Mouse (Mus musculus): Measurements from ENCODE around the gene Tnr. TPM values are rescaled to one million over a fixed set of nuclear protein-coding genes. Genes with fewer than 3 reads are reported as not detected.
A peak's percentile ranks its signal among the peaks of the same experiment; 100 is the strongest.

Gene Tnr
- polyA plus RNA-seq, 1 experiment from 2014 or later = 0.63 TPM

- no peak overlapping the region for H3K4me3 ChIP-seq (ENCODE audit: low read depth, low read length)
- H3K4me2 ChIP-seq (ENCODE audit: low read depth, low read length) = no peak overlapping the region
- no peaks in the 10 kb centered on the region for H3K36me3 ChIP-seq (replicated peaks; ENCODE audit: control insufficient read depth, insufficient read depth, low read depth, low read length)
- H3K9me3 ChIP-seq (replicated peaks; ENCODE audit: control insufficient read depth, low read length) = no peaks in the 10 kb centered on the region
- WGBS = 23% methylated on average over 8 of the region's 8 CpGs
- H3K27me3 ChIP-seq (ENCODE audit: control insufficient read depth, insufficient read depth, low read length) = no peaks in the 10 kb centered on the region
- ATAC-seq (replicated peaks; ENCODE audit: insufficient number of reproducible peaks, low FRiP score, low TSS enrichment, low read depth) (no peak), DNase-seq (ENCODE audit: low spot score) (peak; percentile 69)
- no peaks in the 10 kb centered on the region for H3K4me1 ChIP-seq (ENCODE audit: control insufficient read depth, insufficient read depth, low read length)
- no peak overlapping the region for H3K27ac ChIP-seq (replicated peaks; ENCODE audit: low read depth, low read length)
- no peak overlapping the region for H3K9ac ChIP-seq (replicated peaks; ENCODE audit: low read length)
Measured at GRCm38 (mm10) chr1:159816614-159817371, 293.2 kb downstream of the Tnr start.

DNA sequence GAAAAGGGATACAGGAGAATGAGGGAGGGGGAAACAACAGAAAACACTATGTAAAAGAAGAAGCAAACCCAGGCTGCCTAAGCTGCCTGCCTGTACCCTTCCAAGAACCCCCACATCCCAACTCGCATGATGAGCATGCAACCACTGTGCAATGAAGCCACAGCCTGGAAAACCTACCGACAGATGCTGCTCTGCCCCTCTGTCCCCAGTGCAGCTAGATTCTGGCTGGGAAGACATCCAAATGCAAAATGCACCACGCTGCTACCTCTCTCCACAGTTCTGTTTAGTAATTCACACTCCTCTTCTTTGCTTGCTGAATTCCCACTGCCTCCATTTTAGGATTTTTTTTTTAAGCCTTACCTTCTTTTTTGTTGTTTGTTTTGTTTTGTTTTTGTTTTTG is 295.9 kb downstream of the Tnr start:
- Histone ChIP-seq H3K4me3 (ENCODE audit: low read depth, low read length) (no peak overlapping the region), H3K27ac (replicated peaks; ENCODE audit: low read depth, low read length) (no peak overlapping the region), H3K9ac (replicated peaks; ENCODE audit: low read length) (no peak overlapping the region), H3K4me2 (ENCODE audit: low read depth, low read length) (no peak overlapping the region), H3K27me3 (ENCODE audit: control insufficient read depth, insufficient read depth, low read length) (no peaks in the 10 kb centered on the region), H3K9me3 (replicated peaks; ENCODE audit: control insufficient read depth, low read length) (no peaks in the 10 kb centered on the region), H3K4me1 (ENCODE audit: control insufficient read depth, insufficient read depth, low read length) (no peaks in the 10 kb centered on the region), H3K36me3 (replicated peaks; ENCODE audit: control insufficient read depth, insufficient read depth, low read depth, low read length) (no peaks in the 10 kb centered on the region)
- DNase-seq (ENCODE audit: low spot score) (no peak), ATAC-seq (replicated peaks; ENCODE audit: insufficient number of reproducible peaks, low FRiP score, low TSS enrichment, low read depth) (no peak)
- WGBS = 42% methylated on average over 3 of the region's 3 CpGs

- Histone ChIP-seq H3K4me3 (ENCODE audit: low read depth, low read length) (no peak overlapping the region), H3K9me3 (replicated peaks; ENCODE audit: control insufficient read depth, low read length) (no peaks in the 10 kb centered on the region), H3K9ac (replicated peaks; ENCODE audit: low read length) (no peak overlapping the region), H3K4me1 (ENCODE audit: control insufficient read depth, insufficient read depth, low read length) (no peaks in the 10 kb centered on the region), H3K27me3 (ENCODE audit: control insufficient read depth, insufficient read depth, low read length) (no peaks in the 10 kb centered on the region), H3K36me3 (replicated peaks; ENCODE audit: control insufficient read depth, insufficient read depth, low read depth, low read length) (no peaks in the 10 kb centered on the region), H3K4me2 (ENCODE audit: low read depth, low read length) (no peak overlapping the region), H3K27ac (replicated peaks; ENCODE audit: low read depth, low read length) (no peak overlapping the region)
- DNase-seq (ENCODE audit: low spot score) (no peak), ATAC-seq (replicated peaks; ENCODE audit: insufficient number of reproducible peaks, low FRiP score, low TSS enrichment, low read depth) (no peak)
- WGBS = 82% methylated on average over 2 of the region's 2 CpGs
Measured at GRCm38 (mm10) chr1:159822416-159822815, 298.8 kb downstream of the Tnr start.

GRCm38 (mm10) chr1:159828531-159828930 is 305.0 kb downstream of the Tnr start:
- H3K9me3 ChIP-seq (replicated peaks; ENCODE audit: control insufficient read depth, low read length) = no peaks in the 10 kb centered on the region
- H3K27me3 ChIP-seq (ENCODE audit: control insufficient read depth, insufficient read depth, low read length) = no peaks in the 10 kb centered on the region
- H3K4me1 ChIP-seq (ENCODE audit: control insufficient read depth, insufficient read depth, low read length) = no peaks in the 10 kb centered on the region
- no peak overlapping the region for H3K9ac ChIP-seq (replicated peaks; ENCODE audit: low read length)
- H3K4me3 ChIP-seq (ENCODE audit: low read depth, low read length) = no peak overlapping the region
- WGBS = 89% methylated on average over 2 of the region's 2 CpGs
- no peak overlapping the region for H3K4me2 ChIP-seq (ENCODE audit: low read depth, low read length)
- H3K27ac ChIP-seq (replicated peaks; ENCODE audit: low read depth, low read length) = no peak overlapping the region
- H3K36me3 ChIP-seq (replicated peaks; ENCODE audit: control insufficient read depth, insufficient read depth, low read depth, low read length) = no peaks in the 10 kb centered on the region
- no peak for ATAC-seq (replicated peaks; ENCODE audit: insufficient number of reproducible peaks, low FRiP score, low TSS enrichment, low read depth)
- DNase-seq (ENCODE audit: low spot score) = no peak

GRCm38 (mm10) chr1:159833165-159833564 is 309.6 kb downstream of the Tnr start:
- Histone ChIP-seq H3K27me3 (ENCODE audit: control insufficient read depth, insufficient read depth, low read length) (no peaks in the 10 kb centered on the region), H3K27ac (replicated peaks; ENCODE audit: low read depth, low read length) (no peak overlapping the region), H3K36me3 (replicated peaks; ENCODE audit: control insufficient read depth, insufficient read depth, low read depth, low read length) (no peaks in the 10 kb centered on the region), H3K4me1 (ENCODE audit: control insufficient read depth, insufficient read depth, low read length) (no peaks in the 10 kb centered on the region), H3K4me2 (ENCODE audit: low read depth, low read length) (no peak overlapping the region), H3K9me3 (replicated peaks; ENCODE audit: control insufficient read depth, low read length) (no peaks in the 10 kb centered on the region), H3K4me3 (ENCODE audit: low read depth, low read length) (no peak overlapping the region), H3K9ac (replicated peaks; ENCODE audit: low read length) (no peak overlapping the region)
- ATAC-seq (replicated peaks; ENCODE audit: insufficient number of reproducible peaks, low FRiP score, low TSS enrichment, low read depth) = no peak
- 69% methylated on average over 2 of the region's 2 CpGs for WGBS
- no peak for DNase-seq (ENCODE audit: low spot score)

GRCm38 (mm10) chr1:159833646-159834338 is 310.2 kb downstream of the Tnr start:
- no peaks in the 10 kb centered on the region for H3K36me3 ChIP-seq (replicated peaks; ENCODE audit: control insufficient read depth, insufficient read depth, low read depth, low read length)
- H3K4me1 ChIP-seq (ENCODE audit: control insufficient read depth, insufficient read depth, low read length) = no peaks in the 10 kb centered on the region
- no peak for DNase-seq (ENCODE audit: low spot score)
- H3K27ac ChIP-seq (replicated peaks; ENCODE audit: low read depth, low read length) = no peak overlapping the region
- WGBS = 46% methylated on average over 4 of the region's 4 CpGs
- no peak overlapping the region for H3K4me3 ChIP-seq (ENCODE audit: low read depth, low read length)
- no peaks in the 10 kb centered on the region for H3K9me3 ChIP-seq (replicated peaks; ENCODE audit: control insufficient read depth, low read length)
- no peak overlapping the region for H3K4me2 ChIP-seq (ENCODE audit: low read depth, low read length)
- no peak overlapping the region for H3K9ac ChIP-seq (replicated peaks; ENCODE audit: low read length)
- H3K27me3 ChIP-seq (ENCODE audit: control insufficient read depth, insufficient read depth, low read length) = no peaks in the 10 kb centered on the region
- no peak for ATAC-seq (replicated peaks; ENCODE audit: insufficient number of reproducible peaks, low FRiP score, low TSS enrichment, low read depth)

DNA sequence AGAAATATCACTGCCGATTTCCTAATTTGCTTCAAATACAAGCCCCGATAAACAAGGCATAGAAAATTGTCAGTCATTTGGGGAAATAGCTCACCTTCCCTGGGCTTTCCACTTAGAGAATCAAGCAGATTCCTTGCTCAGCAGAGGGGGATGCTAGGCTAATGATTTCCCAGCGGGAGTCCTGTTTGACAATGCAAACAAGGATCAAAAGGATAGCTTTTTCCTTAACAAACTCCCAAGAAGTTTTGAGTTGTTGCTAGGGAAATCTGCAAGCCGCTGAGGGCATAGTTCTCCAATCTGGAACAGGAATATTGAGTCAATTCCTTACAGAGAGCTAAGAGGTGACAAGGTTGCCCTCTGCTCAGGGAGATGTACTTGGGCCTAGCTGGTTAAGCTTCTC is 311.6 kb downstream of the Tnr start:
- DNase-seq (ENCODE audit: low spot score) = no peak
- H3K4me1 ChIP-seq (ENCODE audit: control insufficient read depth, insufficient read depth, low read length) = no peaks in the 10 kb centered on the region
- no peak for ATAC-seq (replicated peaks; ENCODE audit: insufficient number of reproducible peaks, low FRiP score, low TSS enrichment, low read depth)
- no peaks in the 10 kb centered on the region for H3K36me3 ChIP-seq (replicated peaks; ENCODE audit: control insufficient read depth, insufficient read depth, low read depth, low read length)
- H3K9me3 ChIP-seq (replicated peaks; ENCODE audit: control insufficient read depth, low read length) = no peaks in the 10 kb centered on the region
- H3K9ac ChIP-seq (replicated peaks; ENCODE audit: low read length) = no peak overlapping the region
- 18% methylated on average over 4 of the region's 4 CpGs for WGBS
- H3K27me3 ChIP-seq (ENCODE audit: control insufficient read depth, insufficient read depth, low read length) = no peaks in the 10 kb centered on the region
- no peak overlapping the region for H3K4me3 ChIP-seq (ENCODE audit: low read depth, low read length)
- H3K27ac ChIP-seq (replicated peaks; ENCODE audit: low read depth, low read length) = no peak overlapping the region
- no peak overlapping the region for H3K4me2 ChIP-seq (ENCODE audit: low read depth, low read length)

- Histone ChIP-seq H3K27me3 (ENCODE audit: control insufficient read depth, insufficient read depth, low read length) (no peaks in the 10 kb centered on the region), H3K4me3 (ENCODE audit: low read depth, low read length) (no peak overlapping the region), H3K27ac (replicated peaks; ENCODE audit: low read depth, low read length) (no peak overlapping the region), H3K4me1 (ENCODE audit: control insufficient read depth, insufficient read depth, low read length) (no peaks in the 10 kb centered on the region), H3K9me3 (replicated peaks; ENCODE audit: control insufficient read depth, low read length) (no peaks in the 10 kb centered on the region), H3K4me2 (ENCODE audit: low read depth, low read length) (no peak overlapping the region), H3K36me3 (replicated peaks; ENCODE audit: control insufficient read depth, insufficient read depth, low read depth, low read length) (no peaks in the 10 kb centered on the region), H3K9ac (replicated peaks; ENCODE audit: low read length) (no peak overlapping the region)
- no peak for DNase-seq (ENCODE audit: low spot score)
- WGBS = 19% methylated on average over 2 of the region's 2 CpGs
- ATAC-seq (replicated peaks; ENCODE audit: insufficient number of reproducible peaks, low FRiP score, low TSS enrichment, low read depth) = no peak
Measured at GRCm38 (mm10) chr1:159840337-159840736, 316.8 kb downstream of the Tnr start.

All from embryonic facial prominence, embryonic 11.5 days (tissue).